Mouse (Mus musculus) adrenal gland, postnatal 10 days (tissue): ENCODE measurements around the gene Prpf31. TPM values are rescaled to one million over a fixed set of nuclear protein-coding genes. Genes with fewer than 3 reads are reported as not detected.
"Not testable (repeated sequence)": the region's sequence is repeated elsewhere in the genome, so short reads cannot be mapped to it uniquely, and the experiment has no call there.

Experiments used
- DNase-seq: peaks from one replicate; pipeline ENCODE4 v3.0.0; 2021; ENCODE audit warnings: mixed read lengths
- long read RNA-seq, 2 experiments: library from polyadenylated mRNA; stranded (forward); transcript quantifications; one replicate each; pipeline ENCODE4 v2.0.0; 2021
- total RNA-seq, 2 experiments: library from RNA; stranded (reverse); gene quantifications; 2 replicates each; pipeline ENCODE4 v1.2.3; 2021

The Prpf31 gene
- total RNA-seq = 10 to 100 TPM; 34.5 to 39.4 TPM
- long read RNA-seq, experiment 1, transcript Prpf31-201 (14 exons, 3,144 nt) = major isoform, 84 of 100 reads
- long read RNA-seq, experiment 1, partial matches to known transcripts = 9 of 100 reads
- long read RNA-seq, experiment 1, other reads (novel, unspliced or antisense) = 5 of 100 reads
- long read RNA-seq, experiment 2, transcript Prpf31-201 (14 exons, 3,144 nt) = major isoform, 43 of 53 reads
- long read RNA-seq, experiment 2, partial matches to known transcripts = 5 of 53 reads
- long read RNA-seq, experiment 2, other reads (novel, unspliced or antisense) = 4 of 53 reads

GRCm38 (mm10) chr7:3629543-3630477, at the start of gene Prpf31, which contains the start of gene Tfpt:
Gene Prpf31 (plus strand): TSS chr7:3629985.
Gene Tfpt (minus strand): TSS chr7:3629929.
- DNase-seq = peak; percentile 92

- DNase-seq = no peak
Measured at GRCm38 (mm10) chr7:3580029-3580428, 49.8 kb upstream of the Prpf31 start.

GRCm38 (mm10) chr7:3585763-3586162, 44.0 kb upstream of the Prpf31 start:
- DNase-seq = no peak

- no peak for DNase-seq
Measured at GRCm38 (mm10) chr7:3586255-3586654, 43.5 kb upstream of the Prpf31 start.

- DNase-seq = no peak
Measured at GRCm38 (mm10) chr7:3587292-3587691, 42.5 kb upstream of the Prpf31 start.

GRCm38 (mm10) chr7:3590550-3590949, 39.2 kb upstream of the Prpf31 start:
- DNase-seq = no peak

- no peak for DNase-seq
Measured at GRCm38 (mm10) chr7:3591534-3591933, 38.3 kb upstream of the Prpf31 start.

- no peak for DNase-seq
Measured at GRCm38 (mm10) chr7:3593855-3594254, 35.9 kb upstream of the Prpf31 start.

GRCm38 (mm10) chr7:3594686-3595085, 35.1 kb upstream of the Prpf31 start:
- no peak for DNase-seq

GRCm38 (mm10) chr7:3595146-3595545, 34.6 kb upstream of the Prpf31 start:
- DNase-seq = peak; percentile 45

GRCm38 (mm10) chr7:3597755-3598154, 32.0 kb upstream of the Prpf31 start:
- DNase-seq = not testable (repeated sequence)

- peak; percentile 81 for DNase-seq
Measured at GRCm38 (mm10) chr7:3601119-3601518, 28.7 kb upstream of the Prpf31 start.

GRCm38 (mm10) chr7:3606798-3607197, 23.0 kb upstream of the Prpf31 start:
- peak; percentile 32 for DNase-seq

GRCm38 (mm10) chr7:3607391-3607790, 22.4 kb upstream of the Prpf31 start:
- DNase-seq = no peak

GRCm38 (mm10) chr7:3608668-3609067, 21.1 kb upstream of the Prpf31 start:
- DNase-seq = no peak

- peak; percentile 80 for DNase-seq
Measured at GRCm38 (mm10) chr7:3609082-3609481, 20.7 kb upstream of the Prpf31 start.

GRCm38 (mm10) chr7:3610437-3610836, 19.3 kb upstream of the Prpf31 start:
- DNase-seq = no peak

GRCm38 (mm10) chr7:3611006-3611405, 18.8 kb upstream of the Prpf31 start:
- DNase-seq = no peak

- no peak for DNase-seq
Measured at GRCm38 (mm10) chr7:3614021-3614420, 15.8 kb upstream of the Prpf31 start.

GRCm38 (mm10) chr7:3616057-3616388, 13.8 kb upstream of the Prpf31 start, which contains the start of gene Oscar:
Gene Oscar (minus strand): TSS chr7:3616157.
- no peak for DNase-seq

GRCm38 (mm10) chr7:3616389-3617241, 13.2 kb upstream of the Prpf31 start:
- DNase-seq = no peak
